13 mouse cellular contexts compared by ENCODE assay signal in the genomic region with DNA sequence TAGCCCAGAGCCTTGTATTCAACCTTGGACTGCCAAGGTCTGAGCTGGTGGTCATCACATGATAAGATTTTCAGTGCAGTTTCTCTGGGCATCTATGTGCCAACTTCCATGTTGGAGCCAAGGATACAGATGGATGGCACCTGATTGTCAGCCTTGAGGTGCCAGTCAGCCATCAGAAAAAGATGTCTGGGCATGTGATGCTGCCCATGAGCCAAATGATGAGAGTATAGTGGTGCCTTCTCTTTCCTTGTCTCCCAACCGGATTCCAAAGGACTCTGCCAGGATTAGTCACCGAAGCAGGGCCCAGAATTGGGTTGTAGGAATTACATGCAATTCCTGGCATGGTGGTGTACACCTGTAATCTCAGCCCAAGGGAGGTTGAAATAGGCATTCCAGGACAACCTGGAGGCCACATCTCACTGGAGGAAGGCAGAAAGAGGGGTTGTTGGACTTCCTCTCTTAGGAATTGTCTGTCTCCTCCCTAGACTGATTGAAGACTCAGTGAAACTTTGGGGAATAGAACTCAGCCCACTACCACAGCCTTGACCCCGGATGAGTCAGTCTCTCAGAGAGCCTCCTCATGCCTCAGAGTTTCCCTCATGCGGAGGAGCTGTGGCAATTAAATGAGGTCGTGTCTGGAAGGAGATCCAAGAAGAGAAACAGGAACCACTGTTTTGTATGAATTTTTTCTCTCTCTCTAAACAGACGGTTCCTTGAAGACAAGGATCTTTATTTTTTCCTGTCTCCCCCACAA. TPM values are rescaled to one million over a fixed set of nuclear protein-coding genes. Genes with fewer than 3 reads are reported as not detected.
DNase-seq lines count a peak whose midpoint lies in the region; ATAC-seq and TF ChIP-seq lines count a peak whose summit lies in the region.
"Had no signal": no experiment of that assay in that cellular context is flagged by ENCODE, and none has a peak within 500 bp of the region (broad histone marks: within the 10 kb centered on the region; RNA-seq: fewer than 3 reads in every experiment).

No protein-coding gene starts in this region.

- peak; percentile 41 for DNase-seq in adrenal gland, adult 8-10 months
- no peak for DNase-seq in adrenal gland, postnatal 14 days
- no peak for DNase-seq in layer of hippocampus, adult 2 months (ENCODE audit: low spot score in 2 of 2)
- no peak for DNase-seq in layer of hippocampus, postnatal 25 days (ENCODE audit: extremely low spot score in 1 of 2, low spot score in 1 of 2)
- DNase-seq in cerebellum, postnatal 25 days = peak; percentile 45 to 62
- no peak for DNase-seq in spleen, postnatal 36 days (ENCODE audit: low spot score in 2 of 2)
- DNase-seq: B cell, adult 2 months; kidney, adult 8-10 months; lung, postnatal 36 days had no signal

- H3K4me3 ChIP-seq in layer of hippocampus, adult 2 months = no peak overlapping the region
- H3K4me3 ChIP-seq in C2C12 (ENCODE audit: insufficient read depth, poor library complexity, severe bottlenecking) = no peak overlapping the region
- H3K4me3 ChIP-seq: neural tube, embryonic 13.5 days had no signal

- H3K36me3 ChIP-seq in C2C12 (ENCODE audit: control insufficient read depth, insufficient read depth) = no peaks in the 10 kb centered on the region
- H3K36me3 ChIP-seq: neural tube, embryonic 13.5 days had no signal

- no peaks in the 10 kb centered on the region for H3K27me3 ChIP-seq in C2C12 (ENCODE audit: control insufficient read depth, insufficient read depth, insufficient read length)
- H3K27me3 ChIP-seq: neural tube, embryonic 13.5 days had no signal

- no peak for ATAC-seq in inflammation-experienced regulatory T-cells, adult 6 months

- TF ChIP-seq CTCF in layer of hippocampus, adult 2 months (conservative IDR thresholded peaks at IDR 0.05) = no peak
- no peak for TF ChIP-seq CTCF in C2C12 (IDR thresholded peaks at IDR 0.05; ENCODE audit: control insufficient read depth, insufficient read depth, insufficient read length)

- H3K27ac ChIP-seq in layer of hippocampus, adult 2 months = peak overlapping the region; percentile 69

- H3K79me2 ChIP-seq in C2C12 (ENCODE audit: control insufficient read depth, insufficient read depth) = no peaks in the 10 kb centered on the region

- H3K79me3 ChIP-seq in C2C12 (ENCODE audit: low read depth) = no peaks in the 10 kb centered on the region

- H3ac ChIP-seq in C2C12 (ENCODE audit: control insufficient read depth, insufficient read length, low read depth) = no peak overlapping the region

TF ChIP-seq in C2C12, 6 proteins besides CTCF, POLR2A, EP300 and RAD21:
- no peak for TF ChIP-seq CEBPB (IDR thresholded peaks at IDR 0.05; ENCODE audit: low read depth)
- peak; percentile 70 for TF ChIP-seq USF1 (IDR thresholded peaks at IDR 0.05; ENCODE audit: low read depth)

RNA-seq across cellular contexts. Expression of a gene that starts 46.9 kb away (rescaled TPM):
- 10 to 100 TPM; 10.8 to 13.7 (median 12.4) TPM for total RNA-seq in adrenal gland, adult 8-10 months (2022)
- total RNA-seq in adrenal gland, postnatal 14 days (2021) = 8.0 and 8.9 TPM in 2 replicates
- 100 to 1,000 TPM; 236 to 254 TPM for total RNA-seq in layer of hippocampus, adult 2 months (2021)
- 100 to 1,000 TPM; 230 to 247 TPM for total RNA-seq in layer of hippocampus, postnatal 25 days (2021)
- 23.3 TPM for polyA plus RNA-seq in C2C12 (2012; fragmentation: generic; extraction: Trizol)
- polyA plus RNA-seq in inflammation-experienced regulatory T-cells, adult 6 months (2017; shearing (Covaris generic)) = not detected
- total RNA-seq: granulocyte monocyte progenitor cell, adult 5-6 weeks had no signal

Comparison
In these comparisons a context has a peak if more than half of its experiments do, and no peak if none do; other contexts are left out.
1. DNase-seq: peak in adrenal gland, adult 8-10 months (single experiment) and cerebellum, postnatal 25 days (2 of 2); none in adrenal gland, postnatal 14 days (single experiment), layer of hippocampus, adult 2 months (0 of 2), layer of hippocampus, postnatal 25 days (0 of 2) and spleen, postnatal 36 days (0 of 2).
2. RNA of a gene that starts 46.9 kb away (total RNA-seq): 236 to 254 TPM in layer of hippocampus, adult 2 months and 230 to 247 TPM in layer of hippocampus, postnatal 25 days; 10.8 to 13.7 TPM in adrenal gland, adult 8-10 months and 8.0 to 8.9 TPM in adrenal gland, postnatal 14 days; every median in the first group is over 10 times any median in the second.